Mouse (Mus musculus) liver, adult 2 months (tissue): ENCODE results near the gene Mylk. TPM values are rescaled to one million over a fixed set of nuclear protein-coding genes. Genes with fewer than 3 reads are reported as not detected.
A peak's percentile ranks its signal among the peaks of the same experiment; 100 is the strongest.

Experiments
- DNase-seq: peaks from one replicate; pipeline ENCODE4 v3.0.0-alpha.2; 2011; ENCODE audit warnings: low read depth, low spot score; ENCODE audit errors: extremely low read depth
- H3K27ac ChIP-seq: fragments of 200-500 bp; replicated peaks from 2 replicates; pipeline ENCODE4 v1.5.1; 2012; ENCODE audit warnings: low read depth, mild to moderate bottlenecking, control low read depth, inconsistent platforms, low read length; ENCODE audit not compliant: insufficient read depth
- H3K27me3 ChIP-seq: fragments of 200-500 bp; 2 replicates; pipeline ENCODE4 v1.6.1; 2012; ENCODE audit warnings: mild to moderate bottlenecking, moderate library complexity, low read length, inconsistent platforms; ENCODE audit not compliant: control insufficient read depth, insufficient read depth
- H3K36me3 ChIP-seq: fragments of 200-500 bp; 2 replicates; pipeline ENCODE4 v1.6.1; 2012; ENCODE audit warnings: low read length, inconsistent platforms; ENCODE audit not compliant: control insufficient read depth, insufficient read depth
- H3K4me1 ChIP-seq: fragments of 200-500 bp; 2 replicates; pipeline ENCODE4 v1.6.1; 2011; ENCODE audit warnings: low read length; ENCODE audit not compliant: control insufficient read depth, insufficient read depth
- H3K4me3 ChIP-seq: fragments of 200-500 bp; 2 replicates; pipeline ENCODE4 v1.5.1; 2011; ENCODE audit warnings: low read depth, mild to moderate bottlenecking, control low read depth, low read length, moderate library complexity; ENCODE audit not compliant: insufficient read depth
- H3K79me2 ChIP-seq: fragments of 200-500 bp; 2 replicates; pipeline ENCODE4 v1.6.1; 2012; ENCODE audit warnings: inconsistent platforms, mild to moderate bottlenecking, low read length, moderate library complexity; ENCODE audit not compliant: control insufficient read depth, insufficient read depth
- H3K9ac ChIP-seq: fragments of 200-500 bp; 2 replicates; pipeline ENCODE4 v1.6.1; 2012; ENCODE audit warnings: low read depth, mild to moderate bottlenecking, control low read depth, inconsistent platforms, low read length
- CTCF ChIP-seq: fragments of 200-500 bp; IDR thresholded peaks from 2 replicates; pipeline ENCODE4 v1.5.1; 2011; ENCODE audit warnings: low read depth, low read length, control low read depth
- POLR2A ChIP-seq: fragments of 200-500 bp; IDR thresholded peaks from 2 replicates; pipeline ENCODE4 v1.6.1; 2011; ENCODE audit warnings: low read length, control low read depth; ENCODE audit not compliant: insufficient read depth; ENCODE audit errors: extremely low read depth
- WGBS: fragments of 180-500 bp; shearing (Covaris S2); methylation state at CpG from one replicate; pipeline ENCODE4 v1.1.7; 2018; 5-methylcytosine and 5-hydroxymethylcytosine counted together
- polyA plus RNA-seq: library from polyadenylated mRNA; depleted of rRNA; stranded (reverse); fragments of >200 nt; gene quantifications from 2 replicates; pipeline ENCODE4 v1.2.3, GENCODE M21; 2012
- total RNA-seq: library from RNA; depleted of rRNA; stranded (reverse); fragments of >200 nt; gene quantifications from 2 replicates; pipeline ENCODE4 v1.2.3, GENCODE M21; 2014

The Mylk gene
- total and polyA plus RNA-seq, 2 experiments: 33.0 to 37.7 TPM

- Histone ChIP-seq H3K27me3 (no peaks in the 10 kb centered on the region), H3K4me1 (peaks cover 7% of the 10 kb centered on the region), H3K4me3 (no peak overlapping the region), H3K79me2 (no peaks in the 10 kb centered on the region), H3K9ac (no peak overlapping the region), H3K36me3 (peaks cover 12% of the 10 kb centered on the region; the same call in 1 of the 2 replicates), H3K27ac (no peak overlapping the region)
- DNase-seq: peak; percentile 47
- 49% methylated on average over 5 of the region's 5 CpGs for whole genome bisulfite sequencing
- TF ChIP-seq CTCF (no peak), POLR2A (no peak)
Observed at GRCm38 (mm10) chr16:34966620-34967081, 221.6 kb downstream of the Mylk start.

DNA sequence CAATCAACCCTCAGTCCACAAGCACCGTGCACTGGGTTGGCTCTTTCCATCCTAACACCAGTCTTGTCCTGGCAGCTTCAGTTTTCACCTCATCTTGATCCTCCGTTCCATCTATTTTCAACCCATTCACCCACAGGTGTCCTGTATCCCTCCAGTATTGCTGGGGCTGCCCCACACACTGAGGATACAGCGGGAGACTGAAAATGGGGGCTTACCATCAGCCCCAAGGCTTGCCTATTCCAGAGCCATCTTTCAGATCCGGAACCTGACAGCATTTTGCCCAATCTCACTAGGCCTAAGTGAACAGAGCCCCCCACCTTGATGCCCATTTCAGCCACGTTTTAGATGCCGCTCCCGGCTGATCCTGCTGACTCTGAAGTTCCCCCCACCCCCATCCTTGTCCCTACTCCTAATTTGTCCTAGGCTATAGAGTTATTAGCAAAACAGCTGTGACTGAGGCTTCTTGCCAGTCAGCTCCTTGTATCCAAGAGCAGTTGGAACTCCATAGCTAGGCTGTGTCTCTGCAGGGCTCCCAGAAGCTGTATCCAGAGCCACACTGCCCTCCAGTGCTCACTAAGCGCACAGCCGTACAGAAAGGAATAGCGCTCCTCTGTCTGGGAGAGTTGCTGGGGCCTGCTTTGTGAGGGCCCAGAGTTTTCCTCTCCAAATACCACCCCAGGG lies 222.2 kb downstream of the Mylk start:
- Histone ChIP-seq H3K9ac (no peak overlapping the region), H3K27me3 (no peaks in the 10 kb centered on the region), H3K4me3 (no peak overlapping the region), H3K79me2 (no peaks in the 10 kb centered on the region), H3K27ac (no peak overlapping the region), H3K4me1 (peaks cover 11% of the 10 kb centered on the region), H3K36me3 (peaks cover 12% of the 10 kb centered on the region; the same call in 1 of the 2 replicates)
- peak; percentile 69 for DNase-seq
- 80% methylated on average over 10 of the region's 10 CpGs for WGBS
- TF ChIP-seq POLR2A: no peak
- TF ChIP-seq CTCF: peak; percentile 92

- H3K36me3 ChIP-seq: peaks cover 12% of the 10 kb centered on the region; the same call in 1 of the 2 replicates
- H3K27me3 ChIP-seq: no peaks in the 10 kb centered on the region
- no peak overlapping the region for H3K9ac ChIP-seq
- H3K4me1 ChIP-seq: peaks cover 15% of the 10 kb centered on the region
- WGBS: 93% methylated on average over 5 of the region's 5 CpGs
- DNase-seq: no peak
- TF ChIP-seq POLR2A (no peak), CTCF (no peak)
- no peak overlapping the region for H3K27ac ChIP-seq
- no peak overlapping the region for H3K4me3 ChIP-seq
- H3K79me2 ChIP-seq: no peaks in the 10 kb centered on the region
Observed at GRCm38 (mm10) chr16:34968181-34968580, 223.2 kb downstream of the Mylk start.

- Histone ChIP-seq H3K36me3 (peaks cover 9% of the 10 kb centered on the region; the same call in 1 of the 2 replicates), H3K27ac (peak overlapping the region; percentile 82), H3K79me2 (no peaks in the 10 kb centered on the region), H3K27me3 (no peaks in the 10 kb centered on the region), H3K9ac (peak overlapping the region; percentile 53; the same call in 1 of the 2 replicates), H3K4me1 (peaks cover 8% of the 10 kb centered on the region), H3K4me3 (no peak overlapping the region)
- no peak for TF ChIP-seq CTCF
- no peak for TF ChIP-seq POLR2A
- DNase-seq: peak; percentile 97
- WGBS: 29% methylated on average over 12 of the region's 12 CpGs
Observed at GRCm38 (mm10) chr16:34972471-34972870, 227.5 kb downstream of the Mylk start.

DNA sequence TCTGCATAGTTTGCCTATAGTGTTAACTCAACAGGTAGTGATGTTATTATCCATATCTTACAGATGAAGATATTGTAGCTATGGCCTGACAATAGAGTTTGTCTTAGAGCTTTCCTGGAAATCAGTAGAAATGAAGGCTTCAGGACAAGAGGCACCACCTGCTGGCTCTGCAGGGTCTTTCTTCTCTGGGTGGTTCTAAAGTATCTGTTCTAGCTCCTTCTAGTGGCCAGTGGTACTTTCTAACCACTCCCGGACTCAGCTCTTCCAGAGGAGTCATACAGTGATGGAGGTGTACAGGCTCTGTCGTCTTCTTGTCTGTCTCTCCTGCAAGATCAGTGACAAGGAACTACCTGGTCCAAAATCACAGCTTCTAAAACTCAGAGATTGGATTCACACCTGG lies 230.5 kb downstream of the Mylk start:
- Histone ChIP-seq H3K36me3 (peaks cover 20% of the 10 kb centered on the region; the same call in 1 of the 2 replicates), H3K27me3 (no peaks in the 10 kb centered on the region), H3K79me2 (no peaks in the 10 kb centered on the region), H3K4me1 (peaks cover 8% of the 10 kb centered on the region), H3K4me3 (no peak overlapping the region), H3K27ac (no peak overlapping the region), H3K9ac (no peak overlapping the region)
- TF ChIP-seq POLR2A (no peak), CTCF (no peak)
- no peak for DNase-seq
- WGBS: 75% methylated on average over 2 of the region's 2 CpGs

GRCm38 (mm10) chr16:34976630-34977029 lies 231.6 kb downstream of the Mylk start:
- no peak overlapping the region for H3K9ac ChIP-seq
- peaks cover 15% of the 10 kb centered on the region for H3K4me1 ChIP-seq
- peaks cover 17% of the 10 kb centered on the region; the same call in 1 of the 2 replicates for H3K36me3 ChIP-seq
- H3K4me3 ChIP-seq: no peak overlapping the region
- H3K79me2 ChIP-seq: no peaks in the 10 kb centered on the region
- TF ChIP-seq POLR2A (no peak), CTCF (peak; percentile 84)
- no peaks in the 10 kb centered on the region for H3K27me3 ChIP-seq
- no peak for DNase-seq
- WGBS: 80% methylated on average over 13 of the region's 13 CpGs
- no peak overlapping the region for H3K27ac ChIP-seq
